Mouse (Mus musculus): ENCODE measurements around the gene Negr1.

DNA sequence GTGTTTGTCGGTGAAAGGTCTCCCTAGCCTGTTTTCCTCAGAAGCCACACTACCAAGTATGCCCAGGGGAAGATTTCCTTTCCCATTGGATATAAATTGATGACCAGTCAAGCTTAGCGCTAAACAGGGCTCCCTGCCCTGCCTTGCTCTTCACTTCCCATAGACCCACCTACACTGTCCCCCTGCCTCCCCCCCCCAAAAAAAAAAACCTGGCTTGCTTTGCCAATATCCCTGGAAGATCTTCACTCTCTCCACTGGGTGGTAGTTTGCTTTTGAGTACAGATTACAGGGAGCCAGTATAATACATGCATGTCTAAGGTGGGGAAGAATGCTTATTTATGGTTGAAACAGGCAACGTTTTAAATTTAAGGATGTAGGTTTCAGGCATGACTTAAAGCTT, 1.8 kb downstream of the Negr1 start:
- TF ChIP-seq ZKSCAN1 (IDR thresholded peaks at IDR 0.05; ENCODE audit: borderline replicate concordance, low read depth, low read length) = no peak
- no peak for TF ChIP-seq CTCF (conservative IDR thresholded peaks at IDR 0.05 in 1 of 2, IDR thresholded peaks at IDR 0.05 in 1 of 2; ENCODE audit: low read depth in 2 of 2, low read length in 2 of 2)
- no peak for TF ChIP-seq ZC3H11A (IDR thresholded peaks at IDR 0.05; ENCODE audit: low read depth, low read length)
- TF ChIP-seq POLR2A (IDR thresholded peaks at IDR 0.05; ENCODE audit: low read depth, low read length) = no peak
- TF ChIP-seq USF1 (IDR thresholded peaks at IDR 0.05; ENCODE audit: low read depth, low read length) = no peak
- no peak for TF ChIP-seq EP300 (IDR thresholded peaks at IDR 0.05; ENCODE audit: low read length)
- TF ChIP-seq MAX (IDR thresholded peaks at IDR 0.05; ENCODE audit: low read length) = no peak
- TF ChIP-seq BHLHE40 (IDR thresholded peaks at IDR 0.05; ENCODE audit: low read depth, low read length) = no peak
- TF ChIP-seq RAD21 (IDR thresholded peaks at IDR 0.05; ENCODE audit: low read depth, low read length) = no peak
- no peak for TF ChIP-seq JUND (conservative IDR thresholded peaks at IDR 0.05; ENCODE audit: low read depth, low read length)
- TF ChIP-seq MAZ (IDR thresholded peaks at IDR 0.05; ENCODE audit: low read depth, low read length) = no peak
- TF ChIP-seq ZNF384 (IDR thresholded peaks at IDR 0.05; ENCODE audit: low read depth, low read length) = no peak
